Mouse (Mus musculus) spleen, adult 2 months (tissue): ENCODE data around the gene Bloc1s6. TPM values are rescaled to one million over a fixed set of nuclear protein-coding genes. Genes with fewer than 3 reads are reported as not detected.

Experiments used
- DNase-seq, 2 experiments: peaks; one replicate each; pipeline versions ENCODE4 v3.0.0 to v3.0.0-alpha.2; 2012 to 2021; ENCODE audit warnings: low spot score in 2 of 2, low read depth in 1 of 2
- H3K27ac ChIP-seq: fragments of 200-500 bp; 2 replicates; pipeline ENCODE4 v1.5.1; 2012; ENCODE audit warnings: low read length, inconsistent platforms; ENCODE audit not compliant: insufficient read depth
- H3K27me3 ChIP-seq: fragments of 200-500 bp; 2 replicates; pipeline ENCODE4 v1.6.1; 2012; ENCODE audit warnings: mild to moderate bottlenecking, moderate library complexity, low read length, inconsistent platforms; ENCODE audit not compliant: control insufficient read depth, insufficient read depth
- H3K36me3 ChIP-seq: fragments of 200-500 bp; 2 replicates; pipeline ENCODE4 v1.6.1; 2012; ENCODE audit warnings: mild to moderate bottlenecking, low read length, inconsistent platforms; ENCODE audit not compliant: control insufficient read depth, insufficient read depth
- H3K4me1 ChIP-seq: fragments of 200-500 bp; 2 replicates; pipeline ENCODE4 v1.6.1; 2011; ENCODE audit warnings: inconsistent platforms; ENCODE audit not compliant: control insufficient read depth, insufficient read depth, insufficient read length
- H3K4me3 ChIP-seq: fragments of 200-500 bp; 2 replicates; pipeline ENCODE4 v1.5.1; 2011; ENCODE audit warnings: mild to moderate bottlenecking, inconsistent platforms; ENCODE audit not compliant: insufficient read depth, insufficient read length; ENCODE audit errors: extremely low read depth
- CTCF ChIP-seq: fragments of 200-500 bp; IDR thresholded peaks from 2 replicates; pipeline ENCODE4 v1.5.1; 2011; ENCODE audit warnings: mild to moderate bottlenecking, inconsistent platforms; ENCODE audit not compliant: insufficient read depth, insufficient read length, insufficient replicate concordance; ENCODE audit errors: extremely low read depth
- POLR2A ChIP-seq: fragments of 200-500 bp; IDR thresholded peaks from 2 replicates; pipeline ENCODE4 v1.6.1; 2011; ENCODE audit warnings: low read depth, low read length, inconsistent platforms
- WGBS: fragments of 180-500 bp; shearing (Covaris S2); methylation state at CpG from one replicate; pipeline ENCODE4 v1.1.7; 2018; 5-methylcytosine and 5-hydroxymethylcytosine counted together
- polyA plus RNA-seq: library from polyadenylated mRNA; depleted of rRNA; stranded (reverse); fragments of >200 nt; gene quantifications from 2 replicates; pipeline ENCODE4 v1.2.3, GENCODE M21; 2012

The Bloc1s6 gene
- polyA plus RNA-seq, 1 experiment, result 15.1 TPM

GRCm38 (mm10) chr2:122708080-122708479 lies 30.2 kb upstream of the Bloc1s6 start:
- no peak for DNase-seq
- no peaks in the 10 kb centered on the region for H3K36me3 ChIP-seq
- no peak for TF ChIP-seq CTCF
- TF ChIP-seq POLR2A, result no peak
- H3K4me1 ChIP-seq, result peaks cover 4% of the 10 kb centered on the region; the same call in 1 of the 2 replicates
- H3K27me3 ChIP-seq, result no peaks in the 10 kb centered on the region
- H3K4me3 ChIP-seq, result no peak overlapping the region
- WGBS, result 76% methylated on average over 3 of the region's 3 CpGs
- no peak overlapping the region for H3K27ac ChIP-seq

- Histone ChIP-seq H3K36me3 (no peaks in the 10 kb centered on the region), H3K27ac (no peak overlapping the region), H3K4me1 (peaks cover 4% of the 10 kb centered on the region; the same call in 1 of the 2 replicates), H3K4me3 (no peak overlapping the region), H3K27me3 (no peaks in the 10 kb centered on the region)
- DNase-seq, result no peak
- TF ChIP-seq POLR2A (no peak), CTCF (no peak)
- WGBS, result 58% methylated on average over 1 of the region's 1 CpGs
Observed at GRCm38 (mm10) chr2:122709156-122709555, 29.1 kb upstream of the Bloc1s6 start.

- H3K27ac ChIP-seq, result no peak overlapping the region
- DNase-seq, result no peak
- 17% methylated on average over 3 of the region's 3 CpGs for WGBS
- H3K36me3 ChIP-seq, result no peaks in the 10 kb centered on the region
- peaks cover 4% of the 10 kb centered on the region; the same call in 1 of the 2 replicates for H3K4me1 ChIP-seq
- H3K4me3 ChIP-seq, result no peak overlapping the region
- TF ChIP-seq CTCF, result no peak
- H3K27me3 ChIP-seq, result no peaks in the 10 kb centered on the region
Observed at GRCm38 (mm10) chr2:122711911-122712310, 26.4 kb upstream of the Bloc1s6 start.

- Histone ChIP-seq H3K4me3 (no peak overlapping the region), H3K36me3 (no peaks in the 10 kb centered on the region), H3K4me1 (peaks cover 4% of the 10 kb centered on the region; the same call in 1 of the 2 replicates), H3K27me3 (no peaks in the 10 kb centered on the region), H3K27ac (no peak overlapping the region)
- DNase-seq, result no peak
- no peak for TF ChIP-seq CTCF
- no peak for TF ChIP-seq POLR2A
- 84% methylated on average over 2 of the region's 2 CpGs for WGBS
Observed at GRCm38 (mm10) chr2:122712848-122713247, 25.5 kb upstream of the Bloc1s6 start.

GRCm38 (mm10) chr2:122715148-122715692 lies 23.1 kb upstream of the Bloc1s6 start:
- Histone ChIP-seq H3K27me3 (no peaks in the 10 kb centered on the region), H3K4me1 (peaks cover 4% of the 10 kb centered on the region; the same call in 1 of the 2 replicates), H3K4me3 (no peak overlapping the region), H3K27ac (no peak overlapping the region), H3K36me3 (no peaks in the 10 kb centered on the region)
- TF ChIP-seq CTCF (no peak), POLR2A (no peak)
- 73% methylated on average over 5 of the region's 5 CpGs for WGBS
- DNase-seq, result no peak

GRCm38 (mm10) chr2:122716301-122716842 lies 21.9 kb upstream of the Bloc1s6 start:
- no peak overlapping the region for H3K4me3 ChIP-seq
- no peak for DNase-seq

GRCm38 (mm10) chr2:122719232-122719631 lies 19.1 kb upstream of the Bloc1s6 start:
- Histone ChIP-seq H3K36me3 (no peaks in the 10 kb centered on the region), H3K4me1 (no peaks in the 10 kb centered on the region), H3K27me3 (no peaks in the 10 kb centered on the region), H3K4me3 (no peak overlapping the region), H3K27ac (no peak overlapping the region)
- TF ChIP-seq CTCF (no peak), POLR2A (no peak)
- 50% methylated on average over 1 of the region's 1 CpGs for WGBS
- DNase-seq, result no peak

More at GRCm38 (mm10) chr2:122716301-122716842, 21.9 kb upstream of the Bloc1s6 start:
- 41% methylated on average over 3 of the region's 3 CpGs for WGBS
- Histone ChIP-seq H3K27ac (no peak overlapping the region), H3K4me1 (peaks cover 4% of the 10 kb centered on the region; the same call in 1 of the 2 replicates), H3K27me3 (no peaks in the 10 kb centered on the region), H3K36me3 (no peaks in the 10 kb centered on the region)
- TF ChIP-seq POLR2A, result no peak
- no peak for TF ChIP-seq CTCF
